Mouse (Mus musculus) lung, adult 18-20 months (tissue): ENCODE measurements at regions not wholly inside any gene's neighbourhood (a gene's known extent, or its start where the extent isn't known, plus 50 kb on each side); places are given as distances from the start of the nearest gene placed in this dataset.

Experiments
- DNase-seq, 2 experiments: peaks; one replicate each; pipeline ENCODE4 v3.0.0; 2022; ENCODE audit warnings: mixed read lengths in 2 of 2

DNA sequence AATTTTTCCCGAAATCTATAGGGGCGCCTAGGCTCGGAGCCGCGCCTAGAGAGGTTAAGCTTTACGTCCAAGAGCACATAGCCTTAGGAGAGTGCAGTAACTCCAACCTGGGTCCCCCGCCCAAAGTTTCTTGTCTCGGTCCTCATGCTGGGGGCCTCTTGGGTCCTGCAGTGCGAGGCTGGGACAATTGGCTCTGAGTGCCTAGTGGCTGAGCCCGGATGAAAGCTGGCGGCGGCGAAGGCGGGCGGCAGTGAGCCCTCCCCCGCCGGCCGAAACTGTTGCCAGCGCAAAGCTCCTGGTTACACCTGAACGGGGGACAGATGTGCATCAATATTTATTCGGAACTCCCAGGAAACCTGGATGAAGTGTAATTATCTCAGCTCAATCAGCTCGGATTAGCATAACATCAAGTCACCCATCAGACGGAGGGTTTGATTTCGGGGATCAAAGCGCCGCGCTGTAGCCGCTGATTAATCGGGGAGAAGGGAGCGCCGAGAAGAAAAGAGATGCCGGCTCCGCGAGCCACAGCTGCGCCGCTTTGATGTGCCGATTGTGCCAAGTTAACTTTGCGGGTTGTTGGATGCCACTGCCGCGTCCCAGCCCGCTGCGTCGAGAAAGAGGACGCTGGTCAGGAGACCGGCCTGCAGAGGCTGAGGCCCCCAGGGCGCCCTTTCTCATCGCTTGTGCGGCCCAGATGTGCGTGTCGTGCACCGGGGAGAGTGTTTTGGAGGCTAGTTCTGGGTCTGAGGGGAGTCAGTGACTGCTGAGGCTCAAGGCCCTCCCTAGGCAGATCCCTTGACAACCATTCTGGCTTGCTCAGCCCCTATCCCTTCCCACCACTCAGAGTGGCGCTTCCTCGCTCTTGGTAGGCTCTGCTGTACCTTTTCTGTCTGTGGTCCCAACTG is 123.7 kb upstream of the 4931429L15Rik start:
- no peak for DNase-seq

DNA sequence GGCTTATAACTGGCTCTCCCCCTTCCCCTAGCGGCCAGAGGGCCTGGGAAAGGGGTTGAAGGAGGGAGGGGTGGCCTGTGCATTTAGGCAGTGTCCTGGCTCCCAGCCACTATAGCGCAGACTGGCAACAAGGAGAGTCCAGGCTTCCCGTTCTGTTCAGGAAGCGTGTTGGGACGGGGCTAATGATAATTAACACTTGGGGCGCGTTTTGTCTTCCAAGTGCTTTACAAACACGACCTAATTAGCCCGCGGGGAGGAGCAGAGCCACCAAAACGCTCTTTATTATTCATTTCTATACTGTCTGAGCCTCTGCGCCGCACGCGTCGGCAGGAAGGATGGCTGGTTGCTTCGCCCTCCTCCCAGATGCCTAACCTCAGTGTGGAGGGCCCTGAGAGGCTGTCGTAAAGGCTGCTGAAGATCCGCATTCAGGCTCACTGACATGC is 123.0 kb upstream of the 4931429L15Rik start:
- no peak for DNase-seq

DNA sequence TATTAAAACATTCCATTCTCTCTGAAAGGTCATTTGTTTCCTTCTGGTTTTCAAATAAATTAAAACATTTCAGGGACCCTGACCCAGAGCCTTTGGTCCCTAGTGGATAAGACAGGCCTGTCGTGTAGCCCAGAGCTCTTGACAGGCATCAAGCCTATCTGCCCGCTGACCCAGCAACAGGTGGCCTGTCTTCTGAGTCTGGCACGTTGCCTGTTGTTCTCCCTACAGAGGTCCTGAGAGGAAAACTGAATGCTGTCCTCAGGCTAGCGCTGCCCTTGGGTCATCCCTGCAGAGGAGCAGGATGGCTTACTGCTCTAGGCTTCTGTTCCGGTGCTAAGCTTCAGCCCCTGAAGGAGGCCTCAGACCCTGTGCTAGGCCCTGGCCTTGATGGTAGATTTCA is 120.4 kb upstream of the 4931429L15Rik start:
- no peak for DNase-seq

DNA sequence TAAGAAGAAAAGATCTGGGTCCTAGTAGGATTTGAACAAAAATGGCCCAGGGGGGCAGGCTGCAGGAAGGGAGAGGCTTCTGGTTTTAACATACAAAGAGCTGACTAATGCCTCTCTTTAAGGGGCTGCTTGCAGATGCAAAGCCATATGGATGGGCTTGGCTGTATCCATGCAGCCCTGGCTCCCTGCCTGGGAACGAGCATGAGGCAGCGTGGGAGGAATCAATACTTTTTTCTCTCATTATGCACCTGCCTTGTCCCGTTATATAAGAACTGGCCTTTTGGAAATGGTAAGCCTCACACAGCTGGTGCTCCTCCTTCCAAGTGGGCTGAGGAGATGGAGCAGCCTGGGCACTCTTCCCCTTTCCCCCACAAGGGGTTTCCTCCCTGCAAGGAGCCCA is 114.9 kb upstream of the 4931429L15Rik start:
- no peak for DNase-seq

DNA sequence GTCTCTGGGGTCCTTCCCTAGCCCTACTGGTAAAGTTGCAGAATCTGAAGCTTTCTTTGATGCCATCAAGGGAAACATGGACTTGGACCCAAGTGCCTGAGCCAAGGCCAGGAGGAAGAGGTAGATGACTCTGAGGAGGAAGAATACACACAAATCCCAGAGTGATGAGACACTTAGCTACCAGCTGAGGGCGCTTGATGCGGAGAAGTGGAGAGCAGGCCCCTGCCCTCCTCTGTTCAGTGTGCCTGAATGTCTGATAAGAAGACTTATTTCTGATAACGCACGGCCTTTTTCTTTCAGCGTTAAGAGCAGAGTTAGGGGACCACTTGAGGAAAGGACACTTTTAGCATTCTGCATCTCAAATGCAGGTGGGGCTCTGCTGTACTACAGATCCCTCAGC is 113.9 kb upstream of the 4931429L15Rik start:
- no peak for DNase-seq

DNA sequence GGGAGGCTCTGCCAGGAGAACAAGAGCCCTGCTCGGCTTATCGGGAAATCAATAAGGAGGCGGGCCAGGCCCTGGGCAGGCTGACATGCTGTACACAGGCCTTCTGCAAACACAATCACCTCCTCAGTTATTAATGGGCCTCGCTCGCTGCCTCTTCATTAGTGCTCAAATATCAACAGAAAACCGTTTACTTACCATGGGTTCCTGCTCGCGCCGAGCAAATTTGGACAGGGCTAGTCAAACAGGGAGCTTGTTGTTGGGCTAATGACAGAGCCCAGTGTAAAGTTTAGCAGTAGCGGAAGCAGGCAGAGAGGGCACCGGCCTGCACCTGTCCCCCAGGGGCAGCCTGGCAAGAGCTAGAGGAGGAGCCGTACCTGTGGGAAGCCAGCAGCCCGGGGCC is 111.3 kb upstream of the 4931429L15Rik start:
- no peak for DNase-seq

GRCm38 (mm10) chr9:46423184-46423967 is 103.6 kb upstream of the 4931429L15Rik start:
- no peak for DNase-seq

DNA sequence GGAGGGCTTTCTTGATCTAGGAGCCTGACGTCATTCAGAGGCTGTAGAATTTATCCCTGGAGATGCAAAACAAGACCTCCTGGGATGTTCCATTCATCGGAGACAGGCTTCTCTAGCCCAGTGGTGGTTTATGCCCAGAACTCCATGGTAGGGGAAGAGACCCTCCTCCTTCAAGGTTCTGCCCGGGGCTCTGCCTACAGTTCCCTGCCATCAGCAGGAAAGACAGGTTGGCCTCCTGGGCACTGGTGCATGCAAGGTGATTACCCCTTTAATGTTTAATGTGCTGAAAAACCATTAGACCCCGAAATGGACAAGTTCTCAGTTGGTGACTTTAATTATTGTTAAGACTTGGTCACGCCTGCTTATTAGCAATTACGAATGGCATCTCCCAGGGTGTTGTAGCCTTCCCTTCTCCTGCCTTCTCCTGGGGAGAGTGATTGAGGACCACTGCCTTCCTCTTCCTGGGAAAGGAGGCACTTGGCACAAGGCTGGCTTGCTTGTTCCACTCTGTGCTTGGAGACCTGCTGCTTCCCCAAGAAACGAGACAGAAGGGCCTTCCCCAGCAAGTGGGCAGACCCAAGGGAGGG is 102.0 kb upstream of the 4931429L15Rik start:
- DNase-seq, result no peak

DNA sequence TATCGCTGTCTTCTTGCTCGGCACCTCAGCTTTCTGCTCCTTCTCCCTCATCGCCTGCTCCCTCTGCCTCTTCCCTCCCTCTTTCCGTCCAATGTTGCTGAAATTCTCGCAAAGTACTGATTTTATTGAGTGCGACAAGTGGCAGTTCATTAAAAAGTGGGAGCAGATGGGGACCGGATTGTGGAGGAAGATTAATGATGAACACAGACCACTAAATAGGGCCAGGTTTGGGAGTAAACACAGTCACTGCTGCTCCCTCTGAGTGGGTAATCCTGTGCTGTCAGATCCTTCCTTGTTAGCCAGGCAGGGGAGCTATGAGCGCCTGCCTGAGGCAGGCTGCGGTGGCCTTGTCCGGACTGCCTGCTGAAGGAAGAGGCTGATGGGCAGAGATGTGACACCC is 91.9 kb upstream of the 4931429L15Rik start:
- no peak for DNase-seq

DNA sequence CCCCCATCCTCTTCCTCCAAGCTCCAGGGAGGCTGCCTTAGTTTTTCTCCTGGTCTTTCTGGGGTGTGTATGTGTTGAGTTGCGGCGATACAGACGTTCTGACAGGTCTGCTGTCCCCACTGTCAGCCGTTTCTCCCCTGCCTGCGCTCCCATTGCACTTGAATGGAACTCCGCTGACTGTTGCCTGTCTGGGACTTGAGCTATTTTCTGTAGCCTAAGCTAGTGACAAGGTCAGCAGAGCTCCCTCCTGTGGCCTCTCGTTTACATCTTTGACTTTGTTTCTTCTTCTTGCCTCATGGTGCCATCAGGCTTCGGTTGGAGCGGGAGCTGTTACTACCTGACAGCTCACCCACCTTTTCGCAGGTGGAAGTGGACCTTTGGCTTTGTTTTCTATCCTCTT is 89.0 kb upstream of the 4931429L15Rik start:
- DNase-seq, result no peak

DNA sequence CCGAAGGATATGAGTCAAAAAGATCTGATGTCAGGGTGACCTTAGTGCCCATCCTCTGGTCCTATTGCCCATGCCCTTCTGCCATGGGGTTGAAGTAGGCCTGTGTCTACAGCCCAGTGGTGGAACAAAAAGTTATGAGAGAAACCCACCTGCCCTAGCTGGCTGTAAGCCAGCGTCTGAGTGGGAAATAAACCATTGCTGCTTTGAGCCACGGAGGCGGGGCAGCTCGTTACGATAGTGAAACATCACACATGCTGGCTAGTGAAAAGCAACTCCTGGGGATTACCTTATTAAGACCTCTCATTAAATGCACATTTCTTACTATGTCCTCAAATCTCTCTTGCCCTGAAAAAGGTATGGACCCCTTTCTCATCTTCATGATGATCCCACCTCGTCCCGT is 86.8 kb upstream of the 4931429L15Rik start:
- no peak for DNase-seq

DNA sequence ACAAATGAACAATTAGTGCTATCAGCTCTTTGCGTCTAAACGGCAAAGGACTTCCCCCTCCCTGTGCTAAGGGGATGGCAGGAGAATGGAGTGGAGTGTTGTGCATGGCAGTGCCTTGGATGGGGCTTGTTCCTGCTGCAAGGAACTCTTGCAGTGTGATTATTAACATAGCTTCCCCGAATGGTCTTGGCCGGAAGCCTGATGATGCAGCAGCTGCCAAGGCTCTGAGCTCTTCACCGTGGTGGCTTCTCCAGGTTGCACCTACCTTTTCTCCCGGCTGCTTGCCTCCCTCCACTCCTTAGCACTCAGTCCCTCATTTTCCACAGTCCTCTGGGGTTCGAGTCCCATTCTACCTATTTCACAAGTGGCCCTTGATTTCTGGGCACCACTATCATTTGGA is 76.8 kb upstream of the 4931429L15Rik start:
- no peak for DNase-seq

GRCm38 (mm10) chr9:46395156-46395765 is 75.5 kb upstream of the 4931429L15Rik start:
- no peak for DNase-seq

- no peak for DNase-seq
Observed at GRCm38 (mm10) chr9:46394239-46394638, 74.5 kb upstream of the 4931429L15Rik start.

- peak; percentile 22 to 34 for DNase-seq
Observed at GRCm38 (mm10) chr9:46392641-46393321, 73.0 kb upstream of the 4931429L15Rik start.

DNA sequence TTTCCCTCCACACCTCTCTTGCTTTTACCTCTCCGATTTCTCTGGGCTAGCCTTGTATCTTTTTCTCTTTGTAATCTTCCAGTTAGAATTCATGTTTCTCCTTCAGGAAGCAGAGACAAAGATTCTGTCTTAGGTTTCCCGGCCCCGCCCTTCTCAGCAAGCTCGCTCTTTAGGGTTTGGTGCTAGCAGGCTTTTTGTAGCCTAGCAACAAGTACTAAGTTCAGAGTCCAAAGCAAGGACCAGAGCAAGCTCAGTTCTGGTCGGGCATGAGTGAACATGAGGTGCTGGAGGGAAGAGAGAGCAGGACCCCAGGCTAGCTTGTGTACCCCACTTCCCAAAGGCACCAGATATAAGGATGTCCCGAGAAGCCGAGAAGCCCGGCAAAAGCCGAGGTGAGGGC is 70.0 kb upstream of the 4931429L15Rik start:
- DNase-seq, result no peak

- DNase-seq, result no peak
Observed at GRCm38 (mm10) chr9:46388677-46389676, 69.2 kb upstream of the 4931429L15Rik start.

GRCm38 (mm10) chr9:46386333-46386732 is 66.5 kb upstream of the 4931429L15Rik start:
- DNase-seq, result no peak

DNA sequence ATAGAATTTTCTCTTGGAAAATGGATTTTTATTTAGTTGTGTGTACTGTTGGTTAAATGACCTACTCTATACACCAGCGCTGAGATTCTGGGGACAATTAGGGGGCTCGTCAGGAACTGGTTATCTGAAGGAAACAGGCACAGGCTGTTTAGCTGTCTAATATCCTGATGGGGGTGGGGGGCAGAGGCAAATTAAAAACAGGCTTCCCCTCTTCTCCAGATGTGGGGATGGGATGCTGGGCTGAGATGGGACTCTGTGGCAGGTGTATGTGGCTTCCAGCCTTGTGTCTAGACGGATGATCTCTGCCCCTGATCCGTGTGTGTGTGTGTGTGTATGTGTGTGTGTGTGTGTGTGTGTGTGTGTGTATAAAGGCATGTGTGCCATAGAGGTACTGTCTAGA is 61.6 kb upstream of the 4931429L15Rik start:
- no peak for DNase-seq

DNA sequence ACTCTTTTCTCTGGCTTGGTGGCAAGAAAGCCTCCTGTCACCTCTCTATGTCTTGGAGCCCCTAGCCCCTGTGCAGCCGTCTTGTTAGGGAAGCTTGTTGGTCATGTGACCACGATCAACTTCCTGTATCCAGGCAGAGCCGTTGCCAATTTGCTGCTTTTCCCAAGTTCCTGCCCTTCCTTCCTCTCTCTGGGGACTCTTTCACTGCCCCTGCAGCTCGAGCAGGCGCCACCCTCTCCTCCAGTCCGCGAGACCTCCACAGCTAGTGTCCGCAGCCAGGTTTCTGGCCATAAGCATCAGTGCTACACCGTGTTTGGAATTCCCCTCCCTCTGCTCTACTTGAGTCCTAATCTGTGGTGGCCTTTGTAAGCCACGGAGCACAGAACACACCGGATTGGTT is 59.7 kb upstream of the 4931429L15Rik start:
- DNase-seq, result peak in 1 of 2 experiments; percentile 22

DNA sequence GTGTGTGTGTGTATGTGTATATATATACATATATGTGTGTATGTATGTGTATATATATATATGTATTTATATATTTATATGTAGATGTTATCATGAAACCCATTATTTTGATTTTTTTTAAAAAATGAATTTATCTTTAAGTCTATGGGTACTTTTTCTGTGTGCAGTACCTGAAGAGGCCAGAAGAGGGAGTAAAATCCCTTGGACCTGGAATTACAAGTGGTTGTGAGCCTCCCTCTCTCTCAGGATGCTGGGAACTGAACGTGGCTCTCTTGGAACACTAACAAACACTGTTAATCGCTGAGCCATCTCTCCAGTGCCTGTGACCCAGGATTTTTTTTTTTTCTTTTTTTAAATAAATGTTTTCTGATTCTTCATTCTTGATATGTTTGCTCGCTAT is 58.6 kb upstream of the 4931429L15Rik start:
- DNase-seq, result no peak
